Mouse (Mus musculus): ENCODE measurements at regions not wholly inside any gene's neighbourhood (a gene's known extent, or its start where the extent isn't known, plus 50 kb on each side); places are given as distances from the start of the nearest gene placed in this dataset.

DNA sequence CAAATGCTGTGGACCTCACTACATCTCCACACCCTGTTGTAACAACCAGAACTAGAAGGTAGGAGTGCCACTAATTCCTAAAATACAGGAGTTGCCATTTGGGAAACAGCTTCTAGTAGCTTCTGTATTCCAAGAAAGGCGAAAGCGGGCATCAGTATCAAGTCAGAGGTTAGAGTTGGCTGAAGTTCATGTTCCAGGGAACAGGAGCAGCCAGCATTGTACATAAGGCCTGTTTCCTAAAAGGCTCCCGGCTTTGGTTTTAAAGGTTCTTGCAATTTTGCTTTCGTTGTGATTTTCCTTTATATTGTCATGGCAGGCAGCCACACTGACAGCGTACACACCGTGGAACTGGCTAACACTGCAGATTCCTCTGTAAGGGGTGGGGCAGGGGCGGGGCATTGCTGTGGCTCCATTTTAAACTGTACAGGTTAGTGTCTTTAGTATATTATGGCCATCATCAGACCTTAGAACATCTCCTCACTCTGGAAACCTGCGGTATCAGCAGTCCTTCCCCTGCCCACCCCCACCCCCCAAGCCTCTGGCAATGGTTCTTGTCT is 67.8 kb upstream of the Dapk1 start:
- Histone ChIP-seq H3K9ac (ENCODE audit: low read length) (no peak overlapping the region), H3K4me1 (ENCODE audit: control insufficient read depth, insufficient read depth, low read length) (0 out of 2 replicates have a peak, but pooled peaks cover 2% of the 10 kb centered on the region), H3K27me3 (ENCODE audit: control insufficient read depth, insufficient read depth, low read length) (no peaks in the 10 kb centered on the region), H3K27ac (ENCODE audit: low read depth, low read length) (no peak overlapping the region), H3K36me3 (ENCODE audit: control insufficient read depth, insufficient read depth, low read length) (no peaks in the 10 kb centered on the region), H3K9me3 (ENCODE audit: control insufficient read depth, low read length) (no peaks in the 10 kb centered on the region), H3K4me2 (ENCODE audit: low read depth) (no peak overlapping the region), H3K4me3 (ENCODE audit: low read depth, low read length) (no peak overlapping the region)
- no peak for ATAC-seq (ENCODE audit: insufficient read depth, low FRiP score, low TSS enrichment)
- WGBS, result 86% methylated on average over 8 of the region's 8 CpGs
- DNase-seq (ENCODE audit: low spot score), result no peak

GRCm38 (mm10) chr13:60534501-60534900 is 67.2 kb upstream of the Dapk1 start:
- Histone ChIP-seq H3K4me3 (ENCODE audit: low read depth, low read length) (no peak overlapping the region), H3K4me1 (ENCODE audit: control insufficient read depth, insufficient read depth, low read length) (no peaks in the 10 kb centered on the region), H3K9ac (ENCODE audit: low read length) (no peak overlapping the region), H3K27me3 (ENCODE audit: control insufficient read depth, insufficient read depth, low read length) (no peaks in the 10 kb centered on the region), H3K36me3 (ENCODE audit: control insufficient read depth, insufficient read depth, low read length) (no peaks in the 10 kb centered on the region), H3K9me3 (ENCODE audit: control insufficient read depth, low read length) (no peaks in the 10 kb centered on the region), H3K4me2 (ENCODE audit: low read depth) (no peak overlapping the region), H3K27ac (ENCODE audit: low read depth, low read length) (no peak overlapping the region)
- DNase-seq (ENCODE audit: low spot score) (no peak), ATAC-seq (ENCODE audit: insufficient read depth, low FRiP score, low TSS enrichment) (no peak)
- 71% methylated on average over 3 of the region's 3 CpGs for WGBS

DNA sequence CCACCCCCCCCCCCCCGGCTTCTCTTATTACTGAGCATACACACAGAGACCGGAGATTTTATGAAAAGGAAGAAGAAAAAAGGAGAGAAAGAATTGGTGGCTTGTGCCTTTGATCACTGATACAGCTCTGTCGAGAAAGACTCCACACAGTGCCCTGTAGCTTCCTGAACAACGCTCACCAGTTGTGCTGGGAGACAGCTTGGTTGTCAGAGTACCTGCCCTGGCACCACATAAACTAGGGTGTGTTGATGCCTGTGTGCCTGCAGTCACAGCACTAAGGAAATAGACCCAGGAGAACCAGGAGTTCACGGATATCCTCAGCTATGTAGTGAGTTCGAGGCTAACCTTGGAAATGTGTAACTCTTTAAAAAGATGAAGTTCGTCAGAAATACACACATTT is 66.7 kb upstream of the Dapk1 start:
- H3K27ac ChIP-seq (ENCODE audit: low read depth, low read length), result no peak overlapping the region
- no peak overlapping the region for H3K9ac ChIP-seq (ENCODE audit: low read length)
- no peaks in the 10 kb centered on the region for H3K27me3 ChIP-seq (ENCODE audit: control insufficient read depth, insufficient read depth, low read length)
- DNase-seq (ENCODE audit: low spot score) (no peak), ATAC-seq (ENCODE audit: insufficient read depth, low FRiP score, low TSS enrichment) (no peak)
- H3K36me3 ChIP-seq (ENCODE audit: control insufficient read depth, insufficient read depth, low read length), result no peaks in the 10 kb centered on the region
- H3K4me2 ChIP-seq (ENCODE audit: low read depth), result no peak overlapping the region
- H3K9me3 ChIP-seq (ENCODE audit: control insufficient read depth, low read length), result no peaks in the 10 kb centered on the region
- WGBS, result 70% methylated on average over 7 of the region's 7 CpGs
- no peak overlapping the region for H3K4me3 ChIP-seq (ENCODE audit: low read depth, low read length)
- no peaks in the 10 kb centered on the region for H3K4me1 ChIP-seq (ENCODE audit: control insufficient read depth, insufficient read depth, low read length)

DNA sequence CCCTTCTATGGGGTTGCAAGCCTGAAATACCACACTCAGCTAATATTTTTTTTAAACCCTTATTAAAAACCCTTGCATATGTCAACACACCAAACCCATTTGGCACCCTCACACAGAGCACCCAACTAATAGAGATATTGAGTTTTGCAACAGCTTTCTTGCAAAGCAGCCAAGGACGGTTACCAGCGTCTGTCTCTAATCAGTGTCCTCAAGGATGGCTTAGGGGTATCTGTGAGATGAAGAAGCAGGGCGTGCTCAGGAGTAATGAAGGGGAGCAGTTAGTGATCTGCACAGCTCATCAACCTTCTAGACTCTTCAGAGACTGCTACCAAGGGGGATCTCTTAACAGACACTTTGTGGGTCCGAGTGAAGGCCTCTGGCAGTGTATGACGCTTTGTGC is 65.0 kb upstream of the Dapk1 start:
- H3K27me3 ChIP-seq (ENCODE audit: control insufficient read depth, insufficient read depth, low read length), result no peaks in the 10 kb centered on the region
- no peak for ATAC-seq (ENCODE audit: insufficient read depth, low FRiP score, low TSS enrichment)
- no peak overlapping the region for H3K27ac ChIP-seq (ENCODE audit: low read depth, low read length)
- no peak overlapping the region for H3K9ac ChIP-seq (ENCODE audit: low read length)
- DNase-seq (ENCODE audit: low spot score), result no peak
- no peaks in the 10 kb centered on the region for H3K4me1 ChIP-seq (ENCODE audit: control insufficient read depth, insufficient read depth, low read length)
- no peak overlapping the region for H3K4me2 ChIP-seq (ENCODE audit: low read depth)
- WGBS, result 90% methylated on average over 5 of the region's 5 CpGs
- no peak overlapping the region for H3K4me3 ChIP-seq (ENCODE audit: low read depth, low read length)
- H3K9me3 ChIP-seq (ENCODE audit: control insufficient read depth, low read length), result no peaks in the 10 kb centered on the region
- H3K36me3 ChIP-seq (ENCODE audit: control insufficient read depth, insufficient read depth, low read length), result no peaks in the 10 kb centered on the region

DNA sequence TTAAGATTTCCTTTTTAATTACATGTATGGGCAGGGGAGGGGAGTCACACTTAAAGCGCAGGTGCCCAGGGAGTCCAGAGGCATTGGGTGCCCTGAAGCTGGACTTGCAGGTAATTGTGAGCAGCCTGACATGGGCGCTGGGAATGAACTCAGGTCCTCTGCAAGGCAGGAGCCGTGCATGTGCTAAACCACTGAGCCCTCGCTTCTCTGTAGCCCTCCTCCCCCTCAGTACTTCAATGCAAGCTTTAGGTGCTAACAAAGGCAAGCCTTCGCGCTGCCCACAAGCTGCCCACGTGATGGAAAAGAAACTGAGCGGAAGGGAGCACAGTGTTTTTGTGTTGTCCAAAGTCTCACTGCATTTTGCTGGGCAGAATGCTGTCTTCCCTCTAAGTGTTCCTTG is 63.6 kb upstream of the Dapk1 start:
- 51% methylated on average over 8 of the region's 8 CpGs for WGBS
- H3K9me3 ChIP-seq (ENCODE audit: control insufficient read depth, low read length), result no peaks in the 10 kb centered on the region
- ATAC-seq (ENCODE audit: insufficient read depth, low FRiP score, low TSS enrichment) (no peak), DNase-seq (ENCODE audit: low spot score) (no peak)
- H3K4me3 ChIP-seq (ENCODE audit: low read depth, low read length), result no peak overlapping the region
- no peak overlapping the region for H3K9ac ChIP-seq (ENCODE audit: low read length)
- H3K4me1 ChIP-seq (ENCODE audit: control insufficient read depth, insufficient read depth, low read length), result no peaks in the 10 kb centered on the region
- no peaks in the 10 kb centered on the region for H3K27me3 ChIP-seq (ENCODE audit: control insufficient read depth, insufficient read depth, low read length)
- no peak overlapping the region for H3K27ac ChIP-seq (ENCODE audit: low read depth, low read length)
- no peaks in the 10 kb centered on the region for H3K36me3 ChIP-seq (ENCODE audit: control insufficient read depth, insufficient read depth, low read length)
- no peak overlapping the region for H3K4me2 ChIP-seq (ENCODE audit: low read depth)

- Histone ChIP-seq H3K4me2 (ENCODE audit: low read depth) (no peak overlapping the region), H3K36me3 (ENCODE audit: control insufficient read depth, insufficient read depth, low read length) (no peaks in the 10 kb centered on the region), H3K9me3 (ENCODE audit: control insufficient read depth, low read length) (no peaks in the 10 kb centered on the region), H3K4me1 (ENCODE audit: control insufficient read depth, insufficient read depth, low read length) (no peaks in the 10 kb centered on the region), H3K27ac (ENCODE audit: low read depth, low read length) (no peak overlapping the region), H3K9ac (ENCODE audit: low read length) (no peak overlapping the region), H3K4me3 (ENCODE audit: low read depth, low read length) (no peak overlapping the region), H3K27me3 (ENCODE audit: control insufficient read depth, insufficient read depth, low read length) (no peaks in the 10 kb centered on the region)
- no peak for ATAC-seq (ENCODE audit: insufficient read depth, low FRiP score, low TSS enrichment)
- DNase-seq (ENCODE audit: low spot score), result no peak
- 99% methylated on average over 5 of the region's 5 CpGs for WGBS
Measured at GRCm38 (mm10) chr13:60541165-60541564, 60.6 kb upstream of the Dapk1 start.

DNA sequence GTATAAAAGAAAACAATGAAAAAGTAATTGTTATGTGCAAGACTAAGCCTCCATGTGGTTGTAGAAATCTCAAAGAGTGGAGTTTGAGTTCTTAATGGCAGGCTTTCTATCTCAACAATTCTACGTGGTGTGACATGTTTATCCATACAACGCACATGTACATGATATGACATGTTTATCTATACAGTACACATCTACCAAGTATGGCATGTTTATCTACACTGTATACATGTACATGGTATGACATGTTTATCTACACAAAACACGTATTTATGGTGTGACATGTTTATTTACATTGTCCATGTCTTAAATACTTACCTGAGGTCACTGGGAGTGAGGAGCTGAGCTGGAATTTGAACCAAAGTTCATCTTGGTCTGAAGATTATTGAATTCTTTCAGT is 57.4 kb upstream of the Dapk1 start:
- Histone ChIP-seq H3K9me3 (ENCODE audit: control insufficient read depth, low read length) (no peaks in the 10 kb centered on the region), H3K27ac (ENCODE audit: low read depth, low read length) (no peak overlapping the region), H3K27me3 (ENCODE audit: control insufficient read depth, insufficient read depth, low read length) (no peaks in the 10 kb centered on the region), H3K4me3 (ENCODE audit: low read depth, low read length) (no peak overlapping the region), H3K9ac (ENCODE audit: low read length) (no peak overlapping the region), H3K4me2 (ENCODE audit: low read depth) (no peak overlapping the region), H3K4me1 (ENCODE audit: control insufficient read depth, insufficient read depth, low read length) (no peaks in the 10 kb centered on the region), H3K36me3 (ENCODE audit: control insufficient read depth, insufficient read depth, low read length) (no peaks in the 10 kb centered on the region)
- ATAC-seq (ENCODE audit: insufficient read depth, low FRiP score, low TSS enrichment), result no peak
- 90% methylated on average over 3 of the region's 3 CpGs for whole genome bisulfite sequencing
- no peak for DNase-seq (ENCODE audit: low spot score)

- no peak overlapping the region for H3K27ac ChIP-seq (ENCODE audit: low read depth, low read length)
- ATAC-seq (ENCODE audit: insufficient read depth, low FRiP score, low TSS enrichment) (no peak), DNase-seq (ENCODE audit: low spot score) (no peak)
- no peaks in the 10 kb centered on the region for H3K27me3 ChIP-seq (ENCODE audit: control insufficient read depth, insufficient read depth, low read length)
- 65% methylated on average over 2 of the region's 2 CpGs for WGBS
- H3K4me2 ChIP-seq (ENCODE audit: low read depth), result no peak overlapping the region
- H3K4me3 ChIP-seq (ENCODE audit: low read depth, low read length), result no peak overlapping the region
- no peaks in the 10 kb centered on the region for H3K4me1 ChIP-seq (ENCODE audit: control insufficient read depth, insufficient read depth, low read length)
- no peaks in the 10 kb centered on the region for H3K9me3 ChIP-seq (ENCODE audit: control insufficient read depth, low read length)
- no peaks in the 10 kb centered on the region for H3K36me3 ChIP-seq (ENCODE audit: control insufficient read depth, insufficient read depth, low read length)
- H3K9ac ChIP-seq (ENCODE audit: low read length), result no peak overlapping the region
Measured at GRCm38 (mm10) chr13:60545999-60546733, 55.6 kb upstream of the Dapk1 start.

All from neural tube, embryonic 11.5 days (tissue).